Mouse (Mus musculus): Measurements from ENCODE around the gene Gm10188. TPM values are rescaled to one million over a fixed set of nuclear protein-coding genes. Genes with fewer than 3 reads are reported as not detected.

Gene Gm10188
- total and polyA plus RNA-seq, 3 experiments: not detected

- dilution Hi-C loops (cut with MboI; ENCODE audit: extremely low pct_ligation_motif_present, extremely low pct_unique_long_range_greater_than_20kb, low sequenced_read_pairs) (no loop called here), in situ Hi-C loops (cut with MboI; ENCODE audit: low pct_ligation_motif_present, low pct_unique_long_range_greater_than_20kb, low sequenced_read_pairs) (no loop called here)
- Histone ChIP-seq H3K79me2 (replicated peaks; ENCODE audit: control insufficient read depth, extremely low read depth, insufficient read depth, poor library complexity, severe bottlenecking) (no peaks in the 10 kb centered on the region), H3K9me3 (replicated peaks; ENCODE audit: low read length) (no peaks in the 10 kb centered on the region), H3K4me1 (ENCODE audit: control insufficient read depth in 1 of 2, insufficient read depth in 2 of 2) (peaks cover 2 to 25% of the 10 kb centered on the region in 2 experiments; a peak in 2 of 4 replicates), H3K4me2 (ENCODE audit: insufficient read depth, low read depth, poor library complexity, severe bottlenecking) (no peak overlapping the region), H3K27me3 (replicated peaks) (peaks cover 58% of the 10 kb centered on the region), H3K9ac (ENCODE audit: insufficient read depth, low read depth) (no peak overlapping the region), H3K36me3 (replicated peaks in 1 of 2; ENCODE audit: control insufficient read depth in 1 of 2, insufficient read depth in 1 of 2, low read length in 1 of 2) (no peaks in the 10 kb centered on the region), H3K4me3 (replicated peaks in 1 of 3; ENCODE audit: low read depth in 2 of 3, low read length in 2 of 3, poor library complexity in 1 of 3) (no peak overlapping the region), H3K27ac (ENCODE audit: insufficient read depth, low read depth) (no peak overlapping the region)
- no peak for TF ChIP-seq MAZ (IDR thresholded peaks at IDR 0.05; ENCODE audit: low read depth, low read length)
- no peak for DNase-seq (ENCODE audit: extremely low read depth)
Observed at GRCm38 (mm10) chr1:132198401-132199071, 31.0 kb downstream of the Gm10188 start.

GRCm38 (mm10) chr1:132197666-132198065 is 31.9 kb downstream of the Gm10188 start:
- Histone ChIP-seq H3K4me2 (ENCODE audit: insufficient read depth, low read depth, poor library complexity, severe bottlenecking) (no peak overlapping the region), H3K27ac (ENCODE audit: insufficient read depth, low read depth) (no peak overlapping the region), H3K4me3 (replicated peaks in 1 of 3; ENCODE audit: low read depth in 2 of 3, low read length in 2 of 3, poor library complexity in 1 of 3) (no peak overlapping the region), H3K27me3 (replicated peaks) (peaks cover 49% of the 10 kb centered on the region), H3K36me3 (replicated peaks in 1 of 2; ENCODE audit: control insufficient read depth in 1 of 2, insufficient read depth in 1 of 2, low read length in 1 of 2) (no peaks in the 10 kb centered on the region), H3K9me3 (replicated peaks; ENCODE audit: low read length) (no peaks in the 10 kb centered on the region), H3K4me1 (ENCODE audit: control insufficient read depth in 1 of 2, insufficient read depth in 2 of 2) (peaks cover 3 to 34% of the 10 kb centered on the region in 2 experiments; a peak in 2 of 4 replicates), H3K9ac (ENCODE audit: insufficient read depth, low read depth) (no peak overlapping the region), H3K79me2 (replicated peaks; ENCODE audit: control insufficient read depth, extremely low read depth, insufficient read depth, poor library complexity, severe bottlenecking) (no peaks in the 10 kb centered on the region)
- TF ChIP-seq CHD1 (IDR thresholded peaks at IDR 0.05; ENCODE audit: low read depth, low read length) (no peak), JUN (IDR thresholded peaks at IDR 0.05; ENCODE audit: insufficient read depth, low read depth, low read length) (no peak), HCFC1 (IDR thresholded peaks at IDR 0.05; ENCODE audit: low read depth, low read length) (no peak), TCF12 (IDR thresholded peaks at IDR 0.05; ENCODE audit: low read depth, low read length) (no peak), ELF1 (IDR thresholded peaks at IDR 0.05; ENCODE audit: low read depth, low read length) (no peak), MEF2A (IDR thresholded peaks at IDR 0.05; ENCODE audit: borderline replicate concordance, low read depth, low read length) (no peak), RAD21 (IDR thresholded peaks at IDR 0.05; ENCODE audit: low read depth, low read length) (no peak), ETS1 (conservative IDR thresholded peaks at IDR 0.05; ENCODE audit: low read depth, low read length) (no peak), UBTF (IDR thresholded peaks at IDR 0.05; ENCODE audit: low read depth, low read length) (no peak), MYC (IDR thresholded peaks at IDR 0.05; ENCODE audit: low read depth, low read length) (no peak), BHLHE40 (IDR thresholded peaks at IDR 0.05; ENCODE audit: low read depth, low read length) (no peak), POLR2A (IDR thresholded peaks at IDR 0.05; ENCODE audit: low read depth, low read length) (no peak), E2F4 (IDR thresholded peaks at IDR 0.05; ENCODE audit: insufficient replicate concordance, low read depth, low read length) (no peak), GABPA (IDR thresholded peaks at IDR 0.05; ENCODE audit: insufficient replicate concordance, low read depth, low read length) (no peak)
- DNase-seq (ENCODE audit: extremely low read depth): no peak
- in situ Hi-C loops (cut with MboI; ENCODE audit: low pct_ligation_motif_present, low pct_unique_long_range_greater_than_20kb, low sequenced_read_pairs): no loop called here
- dilution Hi-C loops (cut with MboI; ENCODE audit: extremely low pct_ligation_motif_present, extremely low pct_unique_long_range_greater_than_20kb, low sequenced_read_pairs): no loop called here
